Mouse (Mus musculus) liver, adult 2 months (tissue): Measurements from ENCODE around the gene Dgkz.

ENCODE experiments used
- CTCF ChIP-seq: fragments of 200-500 bp; IDR thresholded peaks from 2 replicates; pipeline ENCODE4 v1.5.1; 2011; ENCODE audit warnings: low read depth, low read length, control low read depth
- POLR2A ChIP-seq: fragments of 200-500 bp; IDR thresholded peaks from 2 replicates; pipeline ENCODE4 v1.6.1; 2011; ENCODE audit warnings: low read length, control low read depth; ENCODE audit not compliant: insufficient read depth; ENCODE audit errors: extremely low read depth

- no peak for TF ChIP-seq CTCF
- TF ChIP-seq POLR2A = no peak
Observed at GRCm38 (mm10) chr2:91928534-91929350, 46.9 kb downstream of the Dgkz start.
